In the genomic region with DNA sequence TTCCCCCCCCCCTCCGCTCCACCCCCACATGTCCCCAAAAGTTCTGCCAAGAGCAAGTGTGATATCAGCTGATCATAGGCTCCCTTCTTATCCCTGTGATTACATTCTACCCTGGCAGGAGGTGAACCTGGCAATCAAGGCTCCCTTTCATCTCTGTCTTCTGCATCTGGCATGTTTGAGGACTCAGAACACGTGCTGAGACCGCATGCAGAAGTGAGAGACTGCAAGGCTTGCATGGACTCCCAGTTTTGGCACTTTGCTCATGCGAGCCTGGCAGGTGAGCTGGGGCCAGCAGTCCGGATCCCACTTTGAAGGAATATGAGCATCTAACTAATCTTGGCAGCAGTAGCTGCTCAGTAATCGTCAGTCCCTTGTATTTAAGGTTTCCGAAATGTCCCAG, we compare ENCODE assay signal across 18 mouse cellular contexts. TPM values are rescaled to one million over a fixed set of nuclear protein-coding genes. Genes with fewer than 3 reads are reported as not detected.
DNase-seq lines count a peak whose midpoint lies in the region; ATAC-seq lines count a peak whose summit lies in the region.
"Had no signal": no experiment of that assay in that cellular context is flagged by ENCODE, and none has a peak within 500 bp of the region (broad histone marks: within the 10 kb centered on the region; RNA-seq: fewer than 3 reads in every experiment).

No protein-coding gene starts in this region.

- no peaks in the 10 kb centered on the region for H3K27me3 ChIP-seq in forebrain, embryonic 10.5 days (ENCODE audit: poor library complexity, severe bottlenecking)
- H3K27me3 ChIP-seq in forebrain, embryonic 11.5 days (ENCODE audit: control insufficient read depth, insufficient read depth, low read length) = no peaks in the 10 kb centered on the region
- H3K27me3 ChIP-seq in neural tube, embryonic 11.5 days (ENCODE audit: control insufficient read depth, insufficient read depth, low read length) = no peaks in the 10 kb centered on the region
- H3K27me3 ChIP-seq in forebrain, embryonic 15.5 days = no peaks in the 10 kb centered on the region
- H3K27me3 ChIP-seq: embryonic facial prominence, embryonic 12.5 days; heart, embryonic 12.5 days; liver, embryonic 13.5 days had no signal

- no peak for DNase-seq in forebrain, embryonic 10.5 days (ENCODE audit: extremely low spot score, low spot score)
- DNase-seq in forebrain, embryonic 11.5 days (ENCODE audit: low spot score) = no peak
- no peak for DNase-seq in neural tube, embryonic 11.5 days (ENCODE audit: low spot score)
- DNase-seq in neural tube, embryonic 10.5 days (ENCODE audit: extremely low spot score, low spot score) = no peak
- no peak for DNase-seq in testis, postnatal 10 days (ENCODE audit: low spot score)
- DNase-seq: B cell, adult 2 months; gastrocnemius, postnatal 10 days; kidney, adult 2 months; kidney, postnatal 25 days; liver, embryonic 13.5 days; right cerebral cortex, postnatal 14 days; thymus, postnatal 4 days had no signal

- H3K4me2 ChIP-seq in forebrain, embryonic 11.5 days (ENCODE audit: low read depth, low read length, severe bottlenecking) = no peak overlapping the region
- no peak overlapping the region for H3K4me2 ChIP-seq in neural tube, embryonic 11.5 days (ENCODE audit: low read depth)
- H3K4me2 ChIP-seq in forebrain, embryonic 15.5 days (replicated peaks) = no peak overlapping the region
- H3K4me2 ChIP-seq: embryonic facial prominence, embryonic 12.5 days; heart, embryonic 12.5 days; liver, embryonic 13.5 days had no signal

- no peak for ATAC-seq in forebrain, embryonic 11.5 days (replicated peaks; ENCODE audit: low FRiP score)
- ATAC-seq in neural tube, embryonic 11.5 days (ENCODE audit: insufficient read depth, low FRiP score, low TSS enrichment) = no peak
- ATAC-seq in forebrain, embryonic 15.5 days (replicated peaks) = peak; percentile 73
- ATAC-seq in erythroid progenitor cell, adult 5-6 weeks (replicated peaks; ENCODE audit: low FRiP score, poor library complexity, severe bottlenecking) = no peak
- ATAC-seq: Patski had no signal

- no peaks in the 10 kb centered on the region for H3K36me3 ChIP-seq in forebrain, embryonic 10.5 days (replicated peaks)
- H3K36me3 ChIP-seq in forebrain, embryonic 11.5 days (ENCODE audit: control insufficient read depth, insufficient read depth, low read length) = no peaks in the 10 kb centered on the region
- H3K36me3 ChIP-seq in neural tube, embryonic 11.5 days (ENCODE audit: control insufficient read depth, insufficient read depth, low read length) = no peaks in the 10 kb centered on the region
- H3K36me3 ChIP-seq in forebrain, embryonic 15.5 days = no peaks in the 10 kb centered on the region
- H3K36me3 ChIP-seq: embryonic facial prominence, embryonic 12.5 days; heart, embryonic 12.5 days; limb, embryonic 10.5 days; liver, embryonic 13.5 days had no signal

- 90% methylated on average over 7 of the region's 7 CpGs for WGBS in forebrain, embryonic 10.5 days
- 88% methylated on average over 7 of the region's 7 CpGs for WGBS in forebrain, embryonic 11.5 days
- WGBS in neural tube, embryonic 11.5 days = 85% methylated on average over 7 of the region's 7 CpGs
- WGBS in forebrain, embryonic 15.5 days = 57% methylated on average over 7 of the region's 7 CpGs

- H3K27ac ChIP-seq in forebrain, embryonic 10.5 days = peak overlapping the region; percentile 89
- H3K27ac ChIP-seq in forebrain, embryonic 11.5 days (ENCODE audit: low read depth, low read length) = no peak overlapping the region
- H3K27ac ChIP-seq in neural tube, embryonic 11.5 days (ENCODE audit: low read depth, low read length) = peak overlapping the region; percentile 82; the same call in 1 of the 2 replicates
- peak overlapping the region; percentile 69 for H3K27ac ChIP-seq in forebrain, embryonic 15.5 days (replicated peaks)
- H3K27ac ChIP-seq: embryonic facial prominence, embryonic 12.5 days; limb, embryonic 10.5 days; liver, embryonic 13.5 days had no signal

- no peaks in the 10 kb centered on the region for H3K9me3 ChIP-seq in forebrain, embryonic 10.5 days
- no peaks in the 10 kb centered on the region for H3K9me3 ChIP-seq in forebrain, embryonic 11.5 days (ENCODE audit: control insufficient read depth, low read length)
- no peaks in the 10 kb centered on the region for H3K9me3 ChIP-seq in neural tube, embryonic 11.5 days (ENCODE audit: control insufficient read depth, low read length)
- H3K9me3 ChIP-seq in forebrain, embryonic 15.5 days = no peaks in the 10 kb centered on the region
- H3K9me3 ChIP-seq: embryonic facial prominence, embryonic 12.5 days; heart, embryonic 12.5 days; limb, embryonic 10.5 days; liver, embryonic 13.5 days had no signal

- no peak overlapping the region for H3K9ac ChIP-seq in forebrain, embryonic 11.5 days (ENCODE audit: low read length)
- no peak overlapping the region for H3K9ac ChIP-seq in neural tube, embryonic 11.5 days (ENCODE audit: low read length)
- no peak overlapping the region for H3K9ac ChIP-seq in forebrain, embryonic 15.5 days (replicated peaks)
- H3K9ac ChIP-seq: embryonic facial prominence, embryonic 12.5 days; heart, embryonic 12.5 days; liver, embryonic 13.5 days had no signal

- H3K4me3 ChIP-seq in forebrain, embryonic 10.5 days = no peak overlapping the region
- no peak overlapping the region for H3K4me3 ChIP-seq in forebrain, embryonic 11.5 days (ENCODE audit: low read depth, low read length)
- no peak overlapping the region for H3K4me3 ChIP-seq in neural tube, embryonic 11.5 days (ENCODE audit: low read depth, low read length)
- no peak overlapping the region for H3K4me3 ChIP-seq in forebrain, embryonic 15.5 days
- H3K4me3 ChIP-seq: embryonic facial prominence, embryonic 12.5 days; heart, embryonic 12.5 days; limb, embryonic 10.5 days; liver, embryonic 13.5 days had no signal

- peaks cover 53% of the 10 kb centered on the region for H3K4me1 ChIP-seq in forebrain, embryonic 10.5 days
- peaks cover 15% of the 10 kb centered on the region; the same call in 1 of the 2 replicates for H3K4me1 ChIP-seq in forebrain, embryonic 11.5 days (replicated peaks; ENCODE audit: control insufficient read depth, insufficient read depth, low read length)
- peaks cover 30% of the 10 kb centered on the region for H3K4me1 ChIP-seq in neural tube, embryonic 11.5 days (ENCODE audit: control insufficient read depth, insufficient read depth, low read length)
- peaks cover 35% of the 10 kb centered on the region for H3K4me1 ChIP-seq in forebrain, embryonic 15.5 days
- H3K4me1 ChIP-seq: liver, embryonic 13.5 days had no signal

RNA-seq across cellular contexts. Expression of gene Frmd4b, which starts 39.1 kb away (rescaled TPM):
- 19.6 and 21.2 TPM in 2 replicates for polyA plus RNA-seq in forebrain, embryonic 10.5 days (2016; fragmentation: Nextera tagmentation; extraction: Ambion mirVana)
- polyA plus RNA-seq in forebrain, embryonic 11.5 days (2014; fragmentation: Nextera tagmentation; extraction: Ambion mirVana) = 35.7 and 38.6 TPM in 2 replicates
- polyA plus RNA-seq in neural tube, embryonic 11.5 days (2014; fragmentation: Nextera tagmentation; extraction: Ambion mirVana) = 45.2 and 50.5 TPM in 2 replicates
- 49.0 and 51.0 TPM in 2 replicates for polyA plus RNA-seq in forebrain, embryonic 15.5 days (2015; fragmentation: Nextera tagmentation; extraction: Ambion mirVana)
- 9.0 and 21.0 TPM in 2 replicates for total RNA-seq in erythroid progenitor cell, adult 5-6 weeks (2015; ENCODE audit: low replicate concordance)
- 7.2 and 11.6 TPM in 2 replicates for total RNA-seq in erythroid progenitor cell, adult 5-6 weeks (2017; ENCODE audit: low replicate concordance)
